Mouse (Mus musculus) thymus, adult 2 months (tissue): Measurements from ENCODE around the gene Map3k1.

ENCODE experiments used
- CTCF ChIP-seq: fragments of 200-500 bp; IDR thresholded peaks from 2 replicates; pipeline ENCODE4 v1.5.1; 2012; ENCODE audit warnings: mild to moderate bottlenecking, control low read depth, low read length, moderate library complexity, borderline replicate concordance; ENCODE audit not compliant: control insufficient read depth, poor library complexity, insufficient read depth; ENCODE audit errors: extremely low read depth
- POLR2A ChIP-seq: fragments of 200-500 bp; IDR thresholded peaks from 2 replicates; pipeline ENCODE4 v1.6.1; 2012; ENCODE audit warnings: mild to moderate bottlenecking, low read length, control low read depth, moderate library complexity; ENCODE audit not compliant: control insufficient read depth, poor library complexity, insufficient read depth; ENCODE audit errors: extremely low read depth

DNA sequence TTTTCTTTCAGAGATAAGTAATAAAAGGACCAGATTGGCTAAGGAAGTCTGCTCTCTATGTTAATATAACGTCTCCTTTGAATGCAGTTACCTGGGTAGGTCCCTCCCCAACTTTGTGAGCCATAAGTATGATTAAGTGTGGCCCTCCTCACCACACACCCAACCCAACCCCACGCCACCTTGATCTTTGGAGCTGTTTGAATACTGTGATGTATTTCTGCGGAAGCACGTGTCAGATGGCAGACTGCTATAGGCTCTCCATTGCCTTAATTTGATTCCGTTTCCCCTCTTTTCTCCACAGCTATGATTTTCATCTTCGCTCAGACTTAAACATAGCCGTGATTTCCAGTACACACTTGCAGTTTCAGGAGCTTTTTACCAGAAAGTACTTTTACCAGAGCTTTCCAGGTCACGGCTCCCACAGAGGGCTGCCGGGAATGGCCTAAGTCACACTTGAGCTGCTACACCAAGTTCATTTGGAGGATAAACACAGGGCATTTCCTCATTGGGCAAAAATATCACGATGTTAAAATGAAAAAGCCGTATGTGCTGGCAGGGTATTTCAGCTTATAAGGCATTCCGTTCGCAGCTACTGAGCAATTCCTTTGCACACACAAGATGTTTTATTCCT is 2.3 kb upstream of the Map3k1 start:
- TF ChIP-seq POLR2A (no peak), CTCF (no peak)
